Mouse (Mus musculus): ENCODE results near the gene Creb3l1.

Creb3l1 gene

DNA sequence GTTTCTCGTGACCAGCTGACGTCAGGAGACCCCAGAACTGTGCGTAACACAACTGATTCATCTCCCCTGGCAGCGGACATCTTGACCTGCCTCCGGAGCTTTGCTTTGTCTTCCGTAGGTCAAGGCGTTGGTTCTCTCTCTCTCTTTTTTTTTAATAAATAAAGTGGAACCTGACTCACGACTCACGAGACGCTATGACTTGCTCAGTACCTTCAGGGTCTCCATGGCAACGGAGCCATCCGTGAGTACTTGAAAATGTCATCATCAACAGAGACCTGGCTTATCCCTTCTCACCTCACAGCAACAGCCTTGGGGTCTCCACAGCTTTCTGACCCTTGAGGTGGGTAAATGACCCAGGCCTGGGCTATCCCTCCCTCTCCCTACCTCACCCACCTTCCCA, 19.0 kb upstream of the Creb3l1 start:
- in situ Hi-C loops (cut with MboI, MseI), result no loop called here

DNA sequence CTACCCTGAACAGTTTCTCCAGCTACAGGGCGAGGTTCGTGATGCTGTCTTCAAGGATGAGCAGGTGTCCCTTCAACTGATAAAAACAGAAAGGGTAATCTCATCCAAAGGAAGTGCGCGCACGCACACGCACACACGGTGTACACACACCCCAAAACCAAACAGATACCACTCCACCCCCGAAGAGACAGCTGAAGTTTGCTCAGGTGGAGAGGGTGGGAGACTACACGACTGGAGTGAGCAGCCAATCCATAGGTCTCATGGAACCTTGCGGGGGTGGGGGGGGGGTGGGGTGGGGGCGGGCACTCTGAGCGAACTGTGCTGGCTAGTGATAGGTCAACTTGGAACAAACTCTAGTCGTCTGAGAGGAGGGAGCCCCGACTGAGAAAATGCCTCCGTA, 17.2 kb upstream of the Creb3l1 start:
- in situ Hi-C loops (cut with MboI, MseI), result no loop called here

DNA sequence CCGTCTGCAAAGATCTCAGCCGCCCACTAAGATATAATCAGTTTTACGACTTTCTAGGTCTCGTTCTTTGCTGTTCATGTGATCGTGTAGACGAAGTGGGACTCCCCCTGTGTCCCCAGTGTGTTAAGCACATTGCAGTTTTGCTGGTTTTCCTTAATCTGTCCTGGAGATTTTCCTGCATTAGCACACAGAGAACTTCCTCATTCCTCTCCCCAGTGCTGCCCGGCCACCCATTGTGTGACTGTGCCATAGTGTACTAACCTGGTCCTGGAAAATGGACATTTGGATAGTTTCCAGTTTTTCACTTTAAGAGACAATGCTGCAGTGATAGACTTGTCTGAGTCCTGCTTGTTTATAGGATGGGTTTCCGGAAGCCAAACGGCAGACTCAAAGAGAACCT, 10.0 kb upstream of the Creb3l1 start:
- in situ Hi-C loops (cut with MboI, MseI), result no loop called here

DNA sequence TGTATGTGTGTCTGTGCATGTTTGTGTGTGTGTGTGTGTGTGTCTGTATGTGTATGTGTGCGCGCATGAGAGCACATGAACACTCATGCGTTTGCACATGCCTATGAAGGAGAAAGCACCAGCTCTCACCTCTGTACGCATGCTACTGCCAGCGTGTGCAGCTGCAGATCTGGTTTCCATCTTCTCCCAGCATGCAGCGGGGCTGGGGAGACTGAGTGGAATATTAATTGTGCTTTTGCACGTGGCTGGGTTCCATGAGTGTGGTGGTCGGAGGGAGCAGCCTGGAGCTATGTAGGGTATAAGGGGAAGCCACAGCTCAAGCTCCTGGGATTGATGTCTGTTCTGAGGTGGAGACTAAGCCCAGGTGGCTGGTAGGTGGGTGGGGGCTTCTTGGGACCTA, 6.3 kb upstream of the Creb3l1 start:
- in situ Hi-C loops (cut with MboI, MseI), result no loop called here

DNA sequence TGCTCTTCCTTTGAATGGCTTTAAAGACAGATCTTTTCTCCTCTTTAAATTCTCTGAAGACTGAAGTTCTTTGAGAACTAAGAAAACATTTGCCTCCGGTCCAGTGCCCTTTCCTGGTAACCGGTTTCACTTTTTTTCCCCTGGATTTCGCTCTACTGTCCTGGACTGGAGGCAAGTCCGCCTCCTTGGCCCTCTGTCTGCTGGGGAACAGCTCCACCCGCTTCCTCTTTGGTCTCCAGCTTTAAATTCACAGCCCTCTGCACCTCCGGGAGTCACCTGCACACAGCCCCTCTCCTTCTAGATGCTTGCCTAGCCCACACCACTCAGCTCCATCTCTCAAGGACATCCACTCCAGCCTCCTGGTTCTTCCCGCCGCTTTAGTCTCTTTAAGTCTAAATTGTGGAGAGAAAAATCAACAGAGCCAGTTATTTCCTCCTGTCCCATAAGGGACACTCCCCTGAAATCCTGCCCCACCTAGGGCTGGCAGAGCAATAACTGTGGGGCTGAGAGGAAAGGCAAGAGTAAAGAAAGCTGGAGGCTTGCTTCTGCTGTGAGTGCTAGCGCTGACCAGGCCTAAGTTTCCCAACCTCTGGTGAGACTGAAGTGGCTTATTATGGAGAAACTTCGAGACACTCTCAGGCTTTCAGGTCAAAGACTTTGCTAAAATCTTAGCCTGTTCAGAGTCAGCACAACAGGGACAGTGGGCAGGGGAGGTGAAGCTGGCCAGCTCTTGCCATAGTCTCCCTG, 5.3 kb upstream of the Creb3l1 start:
- in situ Hi-C loops (cut with MboI, MseI), result no loop called here

DNA sequence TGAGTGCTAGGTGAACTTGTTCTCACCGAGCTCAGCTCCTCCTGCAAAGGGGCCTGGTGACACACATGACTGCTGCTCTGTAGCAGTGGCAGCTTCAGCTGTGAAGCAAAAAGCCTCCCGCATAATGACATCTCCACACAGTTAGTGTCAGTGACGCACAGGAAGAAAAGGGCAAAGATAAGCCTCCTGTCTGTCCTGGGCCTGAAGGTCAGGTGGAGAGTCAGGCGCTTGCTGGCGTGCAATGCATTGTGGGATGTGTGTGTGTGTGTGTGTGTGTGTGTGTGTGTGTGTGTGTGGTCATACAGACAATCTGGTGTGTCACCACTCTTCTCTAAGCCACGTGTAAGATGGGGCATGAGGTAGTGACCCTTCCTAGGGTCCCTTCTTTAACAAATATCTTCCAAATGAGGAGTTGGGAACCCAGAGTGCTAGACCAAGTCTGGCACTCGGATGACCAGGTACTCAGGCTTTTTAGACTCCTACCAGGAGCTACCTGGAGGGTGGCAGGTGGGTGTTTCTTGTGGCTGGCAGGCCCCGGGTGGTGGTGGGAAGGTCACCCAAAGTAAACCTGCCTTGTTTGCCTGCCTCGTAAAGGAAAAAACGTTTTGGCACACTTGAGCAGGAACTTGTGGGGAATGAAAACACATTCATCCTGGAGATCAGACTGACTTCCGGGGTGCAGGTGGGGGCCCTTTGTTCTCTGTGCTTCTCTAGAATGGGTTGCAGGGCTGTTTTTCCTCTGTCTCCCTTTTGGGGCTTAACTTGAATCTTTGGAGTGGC, 3.7 kb upstream of the Creb3l1 start:
- in situ Hi-C loops (cut with MboI, MseI), result no loop called here

DNA sequence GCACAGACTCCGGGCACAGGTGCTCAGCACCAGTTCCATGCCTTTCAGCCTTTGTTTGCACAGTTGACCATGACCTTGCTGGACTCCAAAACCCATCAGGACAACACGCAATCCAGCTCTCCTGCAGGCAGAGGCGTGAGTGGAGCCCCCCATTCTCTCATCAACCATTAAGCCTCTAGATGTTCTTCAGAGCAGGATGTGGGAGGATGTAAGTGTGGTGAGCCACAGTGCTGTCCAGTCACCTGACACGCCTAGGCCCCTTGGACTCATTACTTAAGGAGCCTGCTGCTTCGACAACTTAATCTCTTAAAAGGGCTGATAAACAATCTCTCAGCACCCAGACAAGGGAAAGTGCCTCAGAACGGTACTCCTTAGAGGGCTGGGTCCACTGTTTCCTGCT, 1.7 kb upstream of the Creb3l1 start:
- in situ Hi-C loops (cut with MboI, MseI), result no loop called here

DNA sequence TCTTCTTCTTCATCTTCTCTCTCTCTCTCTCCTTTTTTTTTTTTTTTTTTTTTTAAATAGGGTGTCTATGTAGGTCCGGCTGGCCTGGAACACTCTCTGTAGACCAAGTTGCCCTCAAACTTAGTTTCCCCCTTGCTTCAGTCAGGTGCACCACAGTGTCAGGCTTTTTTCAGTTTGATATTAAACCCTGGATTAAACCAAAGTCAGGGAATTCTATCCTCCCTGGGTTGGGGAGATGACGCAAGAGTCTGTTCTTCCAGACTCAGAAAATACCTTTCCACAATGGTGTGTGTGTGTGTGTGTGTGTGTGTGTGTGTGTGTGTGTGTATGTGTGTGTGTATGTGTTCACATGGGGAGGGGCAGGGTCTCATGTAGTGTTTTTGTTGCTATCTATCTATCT, 900 bp upstream of the Creb3l1 start:
- in situ Hi-C loops (cut with MboI, MseI), result no loop called here

DNA sequence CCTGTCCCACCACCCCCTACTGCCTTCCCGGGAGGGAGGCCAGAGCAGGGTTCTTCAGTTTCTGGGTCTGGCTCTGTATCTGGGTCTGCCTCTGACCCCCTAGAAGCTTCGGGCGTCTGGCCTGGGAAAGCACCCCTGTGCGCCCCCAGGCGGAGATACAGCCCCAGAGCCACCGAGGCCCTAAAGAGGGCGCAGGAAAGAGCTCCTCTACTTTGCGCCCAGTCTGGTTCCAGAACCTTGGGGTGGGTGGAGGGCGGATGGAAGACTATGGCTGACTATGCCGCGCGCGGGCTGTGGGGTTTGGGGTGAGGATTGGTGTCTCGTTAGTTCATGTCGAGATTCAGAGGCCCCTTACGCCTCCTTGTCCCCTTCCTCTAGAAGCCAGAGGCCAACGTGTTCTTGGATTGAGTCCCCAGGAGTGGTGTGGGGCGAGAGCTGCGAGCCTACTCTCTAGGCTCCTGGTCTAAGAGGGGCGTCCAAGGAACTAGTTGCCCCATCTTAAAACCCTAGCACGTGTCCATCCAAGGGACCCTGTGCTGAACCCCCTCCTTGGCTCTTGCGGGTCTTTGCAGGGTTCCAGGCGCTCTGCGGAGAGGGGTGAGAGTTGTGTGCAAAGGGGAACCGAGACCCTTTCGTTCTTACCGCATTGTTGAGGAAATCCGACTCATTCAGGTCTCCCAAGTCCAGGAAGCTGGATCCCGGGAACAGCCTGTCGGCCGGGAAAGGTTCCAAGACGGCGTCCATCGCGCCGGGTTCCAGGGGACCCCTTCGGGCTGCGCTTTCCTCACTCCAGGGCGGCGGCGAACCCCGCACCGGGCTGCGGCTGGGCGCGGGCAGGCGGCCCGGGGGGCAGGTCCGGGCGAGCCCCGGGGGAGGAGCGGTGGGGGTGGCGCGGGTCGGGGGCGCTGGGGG, 684 bp downstream of the Creb3l1 start:
- in situ Hi-C loops (cut with MboI, MseI), result no loop called here

DNA sequence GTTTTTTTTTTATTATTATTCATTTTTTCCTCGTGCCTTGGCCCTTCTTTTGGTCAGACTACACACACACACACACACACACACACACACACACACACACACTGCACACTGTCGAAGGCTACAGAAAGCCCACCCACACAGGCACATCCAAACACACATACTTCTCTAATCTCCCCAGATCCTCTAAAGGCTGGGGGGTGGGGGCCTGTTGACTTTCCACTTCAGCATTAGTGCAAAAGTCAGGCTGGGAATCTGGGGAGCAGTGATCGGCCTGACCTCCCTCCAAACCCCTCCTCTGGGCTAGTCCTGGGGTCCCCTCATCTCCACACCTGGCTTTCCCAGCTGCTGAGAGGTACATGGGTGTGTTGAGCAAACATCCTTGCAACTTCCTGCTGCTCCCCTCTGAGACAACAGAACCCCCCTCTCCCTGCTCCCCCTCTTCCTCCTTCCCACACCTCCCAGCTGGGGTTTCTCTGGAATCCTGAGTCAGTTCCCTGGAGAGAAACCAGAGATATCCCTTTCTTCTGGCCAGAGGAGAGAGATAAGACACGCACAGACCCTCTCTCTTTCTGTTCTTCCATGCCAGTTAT, 3.5 kb downstream of the Creb3l1 start:
- in situ Hi-C loops (cut with MboI, MseI), result no loop called here

DNA sequence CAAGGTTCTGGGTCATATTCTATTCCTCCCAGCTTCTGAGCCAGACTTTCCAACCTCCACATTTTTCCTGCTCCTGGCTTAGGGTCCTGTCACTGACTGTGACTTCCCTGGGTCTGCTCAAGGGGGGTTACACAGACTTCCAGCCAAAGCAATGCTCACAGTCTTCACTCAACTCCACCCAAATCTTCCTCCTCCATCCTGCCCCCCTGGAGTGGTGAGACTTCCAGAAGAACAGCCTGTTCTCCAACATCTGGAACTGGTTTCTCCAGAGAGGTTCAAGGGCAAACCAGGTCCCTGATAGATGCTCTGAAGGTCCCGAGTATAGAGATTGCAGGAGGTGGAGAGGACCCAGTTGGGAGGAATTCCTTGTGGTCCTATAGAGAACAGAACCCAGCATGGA, 6.9 kb downstream of the Creb3l1 start:
- in situ Hi-C loops (cut with MboI, MseI), result no loop called here

DNA sequence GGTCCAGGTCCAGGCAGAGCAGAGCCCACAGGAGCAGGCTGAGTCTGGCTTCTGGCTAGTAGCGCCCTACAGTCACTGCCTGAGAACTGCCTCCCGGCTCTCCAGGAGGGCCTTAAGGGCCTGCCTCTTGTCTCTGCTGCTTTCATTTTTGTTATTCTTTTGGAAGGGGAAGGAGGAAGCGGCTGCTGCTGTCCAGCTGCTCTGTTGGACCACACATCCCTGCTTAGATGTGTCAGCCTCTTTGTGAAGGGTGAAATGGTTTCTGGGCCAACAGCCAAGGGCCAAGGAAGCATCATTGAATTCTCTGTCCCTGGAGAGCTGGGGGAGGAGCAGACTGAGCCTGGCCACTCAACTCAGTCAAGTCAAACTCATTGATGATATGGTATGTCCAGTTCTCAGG, 7.3 kb downstream of the Creb3l1 start:
- in situ Hi-C loops (cut with MboI, MseI), result no loop called here

DNA sequence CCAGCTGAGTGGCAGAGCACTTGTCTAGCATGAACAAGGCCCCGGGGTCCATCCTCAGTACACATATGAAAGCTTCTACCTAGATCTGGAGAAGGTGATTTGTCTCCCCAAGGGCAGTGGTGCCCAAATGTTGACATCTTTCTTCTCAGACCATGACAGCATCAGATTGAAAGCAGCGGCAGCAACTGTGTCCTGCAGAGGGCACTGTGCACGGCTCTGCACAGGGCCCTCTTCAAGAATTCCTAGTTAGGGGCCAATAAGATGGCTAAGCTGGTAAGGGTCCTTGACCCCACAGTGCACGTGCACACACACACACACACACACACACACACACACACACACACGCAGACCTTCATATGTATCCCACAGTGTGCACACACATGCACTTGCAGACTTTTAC, 9.4 kb downstream of the Creb3l1 start:
- in situ Hi-C loops (cut with MboI, MseI), result no loop called here

DNA sequence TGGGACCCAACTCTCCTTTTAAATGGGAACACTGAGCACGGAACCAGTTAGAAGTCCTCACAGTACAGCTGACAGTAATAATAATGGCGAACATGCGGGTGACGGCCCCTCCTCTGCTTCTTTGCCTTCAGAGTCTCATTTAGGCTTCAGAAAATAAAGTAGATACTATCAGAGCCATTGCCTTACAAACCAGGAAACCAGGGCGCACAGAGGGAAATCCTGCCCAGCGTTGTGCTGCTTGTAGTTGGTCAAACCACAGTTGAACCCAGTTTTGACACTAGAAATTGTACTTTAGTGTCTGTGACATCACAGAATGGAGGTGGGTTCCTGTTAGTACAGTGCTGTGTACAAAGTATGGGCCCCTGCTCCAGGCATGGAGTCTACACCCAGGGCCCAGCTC, 10.1 kb downstream of the Creb3l1 start:
- in situ Hi-C loops (cut with MboI, MseI), result no loop called here

DNA sequence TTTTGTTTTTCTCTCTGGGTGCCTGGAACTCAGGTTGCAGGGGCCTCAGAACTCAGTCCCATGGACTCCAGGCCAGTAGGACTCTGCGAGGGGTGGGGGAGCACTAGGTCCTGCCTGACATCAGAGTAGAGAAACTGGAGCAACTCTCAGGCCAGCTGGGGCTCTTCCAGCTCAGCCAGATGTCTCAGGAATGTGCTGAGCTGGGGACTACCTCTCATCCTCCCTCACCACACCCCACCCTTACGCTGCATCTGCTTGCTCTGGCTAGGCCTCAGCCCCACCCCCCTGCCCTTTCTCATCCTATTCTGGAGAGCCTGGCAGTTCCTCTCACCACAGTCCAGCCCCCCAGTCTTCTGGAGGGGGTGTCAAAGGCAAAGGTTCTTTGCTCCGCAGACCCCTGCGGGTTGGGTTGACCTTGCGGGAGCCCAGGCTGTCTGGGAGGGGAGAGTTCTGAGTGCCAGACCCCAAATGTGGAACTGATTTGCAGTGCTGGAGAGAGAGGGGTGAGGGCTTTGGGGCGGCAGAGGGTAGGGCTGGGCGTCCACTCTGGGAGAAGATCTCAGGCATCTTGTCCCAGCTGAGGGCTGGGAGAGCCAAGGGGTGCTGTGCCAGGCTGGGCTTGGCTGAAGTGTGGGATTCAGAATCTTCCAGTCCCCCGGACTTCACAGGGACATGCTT, 11.4 kb downstream of the Creb3l1 start:
- in situ Hi-C loops (cut with MboI, MseI), result no loop called here

DNA sequence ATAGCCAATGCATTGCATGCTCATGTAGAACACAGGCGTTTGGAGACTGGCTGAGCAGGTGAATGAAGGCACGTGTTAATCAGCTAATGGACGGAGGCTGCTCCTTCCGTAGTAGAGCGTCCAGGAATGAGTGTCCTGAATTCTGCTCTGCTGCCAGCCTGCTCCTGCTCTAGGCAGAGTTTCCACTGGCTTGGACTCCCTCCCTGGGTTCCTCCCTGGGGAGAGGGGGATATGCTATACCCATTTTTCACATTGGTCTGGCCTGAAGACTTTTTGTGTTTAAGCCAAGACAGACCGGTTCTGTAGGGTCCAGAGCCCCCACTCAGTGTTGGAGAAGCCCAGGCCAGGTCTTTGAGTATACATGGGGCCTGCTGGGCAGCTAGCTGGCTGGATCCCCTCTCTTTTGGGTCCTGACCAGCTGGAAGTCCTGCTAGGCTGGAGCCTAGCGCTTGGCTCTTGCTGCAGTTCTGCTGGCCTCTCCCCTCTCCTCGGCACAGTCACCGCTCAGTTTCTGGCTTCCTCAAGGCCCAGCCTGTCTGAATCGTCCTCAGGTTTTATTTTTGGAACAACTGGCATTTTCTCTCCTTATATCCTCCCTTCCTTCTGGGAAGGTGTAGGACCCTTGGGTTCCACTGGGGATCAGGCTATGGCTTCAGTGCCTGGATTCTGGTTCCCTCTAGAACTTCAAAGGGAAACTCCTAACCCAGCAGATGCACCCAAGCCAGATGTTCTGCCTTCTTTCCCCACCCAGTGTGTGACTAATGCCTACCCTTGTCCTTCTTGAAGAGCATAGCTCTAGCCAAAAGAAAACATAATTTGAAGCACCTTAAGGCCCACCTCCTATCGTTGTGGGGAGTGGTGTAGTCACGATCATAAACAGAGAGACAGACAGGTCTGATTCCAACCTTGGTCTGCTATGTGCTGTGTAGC, 12.6 kb downstream of the Creb3l1 start:
- in situ Hi-C loops (cut with MboI, MseI), result no loop called here

DNA sequence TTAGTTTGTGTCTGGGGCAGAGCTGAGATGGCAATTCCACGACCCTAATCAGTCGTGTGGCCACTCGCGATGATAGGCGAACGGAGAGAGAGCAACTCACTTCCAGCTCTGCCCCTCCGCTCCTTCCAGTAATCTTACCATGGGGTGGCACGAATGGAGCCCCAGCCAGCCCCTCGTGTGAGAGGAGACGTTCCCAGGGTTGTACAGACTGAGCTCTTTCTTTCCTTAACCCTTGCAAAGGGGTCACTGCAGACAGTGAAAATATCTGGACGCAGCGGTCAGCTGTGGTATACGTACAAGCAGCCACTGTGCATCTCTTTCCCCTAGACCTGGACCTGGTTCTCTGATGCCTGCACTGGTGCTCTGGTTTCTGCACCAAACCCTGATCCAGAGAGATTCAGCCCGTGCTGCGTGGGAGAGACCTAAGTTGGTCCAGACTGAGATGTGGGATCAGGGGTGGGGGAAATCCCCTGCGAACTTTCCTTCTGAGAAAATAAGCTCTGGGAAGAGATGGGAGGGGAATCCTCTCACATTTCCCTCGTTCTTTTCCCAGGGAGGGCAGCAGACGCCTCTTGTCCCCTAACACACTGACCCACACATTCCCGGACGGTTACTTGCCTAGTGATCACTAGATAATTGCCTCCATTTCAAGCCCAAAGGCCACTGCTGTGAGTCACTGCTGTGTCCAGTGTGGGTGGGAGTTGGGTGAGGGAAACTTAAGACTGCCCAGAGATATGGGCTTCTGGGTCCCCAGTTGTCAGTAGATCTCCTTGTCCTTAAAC, 15.5 kb downstream of the Creb3l1 start:
- in situ Hi-C loops (cut with MboI, MseI), result no loop called here

DNA sequence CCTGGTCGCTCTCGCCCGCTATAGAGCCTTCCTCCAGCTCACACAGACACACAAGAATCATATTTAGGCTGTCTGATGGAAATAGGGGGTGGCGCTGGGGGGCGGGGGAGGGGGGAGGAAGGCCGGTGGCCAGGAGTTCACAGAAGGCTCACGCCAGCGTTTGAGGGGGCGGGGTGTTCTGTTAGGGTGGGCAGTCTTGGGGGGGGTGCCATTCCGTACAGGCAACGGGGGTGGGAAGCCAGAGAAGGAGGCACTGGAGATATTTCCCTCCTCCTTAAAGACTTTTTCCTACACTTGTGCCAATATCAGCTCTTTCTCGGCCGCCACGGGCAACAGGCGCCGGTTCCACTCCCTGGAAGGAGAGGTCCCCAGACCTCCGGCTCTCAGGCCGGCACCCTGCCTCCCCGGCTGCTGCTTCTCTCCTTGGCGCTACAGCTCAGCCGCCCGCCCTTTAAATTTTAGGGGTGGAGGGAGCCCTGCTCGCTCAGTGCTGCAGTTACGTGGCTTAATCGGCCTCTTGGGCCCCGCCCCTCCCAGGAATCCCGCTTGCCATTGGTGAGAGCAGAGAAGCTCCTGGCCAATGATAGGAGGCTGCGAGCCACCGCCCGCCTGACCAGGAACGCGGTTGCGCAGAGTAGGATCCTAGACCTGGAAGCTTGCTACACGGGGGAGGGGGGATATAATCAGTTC, 16.2 kb downstream of the Creb3l1 start:
- in situ Hi-C loops (cut with MboI, MseI), result no loop called here

Data from T-helper 17 cell (primary cell).